Mouse (Mus musculus) adipocyte (in vitro differentiated cells): ENCODE measurements around the gene Cuedc1.
A peak's percentile ranks its signal among the peaks of the same experiment; 100 is the strongest.

Source experiments
- DNase-seq: peaks from one replicate; pipeline ENCODE4 v3.0.0-alpha.2; 2016; ENCODE audit warnings: low spot score

Gene Cuedc1

GRCm38 (mm10) chr11:88203712-88204532 lies 106.1 kb downstream of the Cuedc1 start, which contains the start of gene Mrps23:
Gene Mrps23, plus strand, starts transcription at chr11:88204388.
- DNase-seq: peak; percentile 94

- DNase-seq: no peak
Measured at GRCm38 (mm10) chr11:88204593-88205368, 106.9 kb downstream of the Cuedc1 start.

GRCm38 (mm10) chr11:88206576-88206975 lies 108.7 kb downstream of the Cuedc1 start:
- DNase-seq: peak; percentile 54

- no peak for DNase-seq
Measured at GRCm38 (mm10) chr11:88207697-88208096, 109.8 kb downstream of the Cuedc1 start.

GRCm38 (mm10) chr11:88211824-88212582 lies 114.1 kb downstream of the Cuedc1 start:
- DNase-seq: no peak

- DNase-seq: no peak
Measured at GRCm38 (mm10) chr11:88213757-88214156, 115.9 kb downstream of the Cuedc1 start.

GRCm38 (mm10) chr11:88214881-88215831 lies 117.3 kb downstream of the Cuedc1 start:
- DNase-seq: peak; percentile 77

GRCm38 (mm10) chr11:88216231-88216685 lies 118.4 kb downstream of the Cuedc1 start:
- peak; percentile 64 for DNase-seq

GRCm38 (mm10) chr11:88218155-88218554 lies 120.3 kb downstream of the Cuedc1 start:
- no peak for DNase-seq

- DNase-seq: no peak
Measured at GRCm38 (mm10) chr11:88218586-88218985, 120.7 kb downstream of the Cuedc1 start.

GRCm38 (mm10) chr11:88221929-88222475 lies 124.1 kb downstream of the Cuedc1 start:
- DNase-seq: no peak

- DNase-seq: no peak
Measured at GRCm38 (mm10) chr11:88227001-88227957, 129.4 kb downstream of the Cuedc1 start.

GRCm38 (mm10) chr11:88231213-88231790 lies 133.4 kb downstream of the Cuedc1 start:
- DNase-seq: no peak

GRCm38 (mm10) chr11:88233528-88234427 lies 135.9 kb downstream of the Cuedc1 start:
- no peak for DNase-seq

GRCm38 (mm10) chr11:88234789-88235188 lies 136.9 kb downstream of the Cuedc1 start:
- no peak for DNase-seq

- peak; percentile 78 for DNase-seq
Measured at GRCm38 (mm10) chr11:88235221-88236203, 137.7 kb downstream of the Cuedc1 start.

GRCm38 (mm10) chr11:88240275-88240674 lies 142.4 kb downstream of the Cuedc1 start:
- DNase-seq: no peak
